Mouse (Mus musculus) cerebellum, adult 2 months (tissue): ENCODE measurements at regions not wholly inside any gene's neighbourhood (a gene's known extent, or its start where the extent isn't known, plus 50 kb on each side); places are given as distances from the start of the nearest gene placed in this dataset.

Experiments used
- DNase-seq, 2 experiments: peaks; one replicate each; pipeline ENCODE4 v3.0.0; 2021
- H3K27ac ChIP-seq: fragments of 200-500 bp; 2 replicates; pipeline ENCODE4 v1.5.1; 2012; ENCODE audit warnings: low read length, control low read depth, inconsistent platforms; ENCODE audit not compliant: insufficient read depth
- H3K27me3 ChIP-seq: fragments of 200-500 bp; 2 replicates; pipeline ENCODE4 v1.6.1; 2012; ENCODE audit warnings: inconsistent platforms, mild to moderate bottlenecking, low read length, moderate library complexity; ENCODE audit not compliant: control insufficient read depth, insufficient read depth
- H3K4me1 ChIP-seq: fragments of 200-500 bp; 2 replicates; pipeline ENCODE4 v1.6.1; 2011; ENCODE audit warnings: low read length; ENCODE audit not compliant: control insufficient read depth, insufficient read depth
- H3K4me3 ChIP-seq: fragments of 200-500 bp; replicated peaks from 2 replicates; pipeline ENCODE3; 2011; ENCODE audit warnings: mild to moderate bottlenecking, low read depth, low read length, control low read depth; ENCODE audit not compliant: insufficient read depth
- CTCF ChIP-seq: fragments of 200-500 bp; IDR thresholded peaks from 2 replicates; pipeline ENCODE4 v1.5.1; 2011; ENCODE audit warnings: low read depth, mild to moderate bottlenecking, control low read depth, low read length, moderate library complexity, borderline replicate concordance; ENCODE audit not compliant: insufficient read depth
- POLR2A ChIP-seq: fragments of 200-500 bp; IDR thresholded peaks from 2 replicates; pipeline ENCODE4 v1.6.1; 2011; ENCODE audit warnings: low read length, control low read depth, borderline replicate concordance; ENCODE audit not compliant: insufficient read depth
- WGBS: fragments of 180-500 bp; shearing (Covaris S2); methylation state at CpG from one replicate; pipeline ENCODE4 v1.1.7; 2018; 5-methylcytosine and 5-hydroxymethylcytosine counted together

GRCm38 (mm10) chr5:46790536-46790935 lies 933.1 kb upstream of the Lcorl start:
- H3K4me1 ChIP-seq = no peaks in the 10 kb centered on the region
- no peaks in the 10 kb centered on the region for H3K27me3 ChIP-seq
- WGBS = 50% methylated on average over 3 of the region's 3 CpGs
- DNase-seq = no peak
- TF ChIP-seq POLR2A (no peak), CTCF (no peak)
- H3K27ac ChIP-seq = no peak overlapping the region
- no peak overlapping the region for H3K4me3 ChIP-seq

- H3K4me1 ChIP-seq = no peaks in the 10 kb centered on the region
- H3K4me3 ChIP-seq = no peak overlapping the region
- TF ChIP-seq CTCF (no peak), POLR2A (no peak)
- no peaks in the 10 kb centered on the region for H3K27me3 ChIP-seq
- DNase-seq = no peak
- H3K27ac ChIP-seq = no peak overlapping the region
- 9% methylated on average over 3 of the region's 3 CpGs for WGBS
Measured at GRCm38 (mm10) chr5:46787079-46787478, 929.7 kb upstream of the Lcorl start.

GRCm38 (mm10) chr5:46756094-46756493 lies 898.7 kb upstream of the Lcorl start:
- no peak for DNase-seq
- H3K4me3 ChIP-seq = no peak overlapping the region
- TF ChIP-seq POLR2A (no peak), CTCF (no peak)
- no peaks in the 10 kb centered on the region for H3K27me3 ChIP-seq
- no peak overlapping the region for H3K27ac ChIP-seq
- WGBS = 22% methylated on average over 5 of the region's 5 CpGs
- H3K4me1 ChIP-seq = no peaks in the 10 kb centered on the region

GRCm38 (mm10) chr5:46740034-46740582 lies 882.7 kb upstream of the Lcorl start:
- no peak for DNase-seq
- 79% methylated on average over 2 of the region's 2 CpGs for WGBS
- no peaks in the 10 kb centered on the region for H3K27me3 ChIP-seq
- H3K27ac ChIP-seq = no peak overlapping the region
- TF ChIP-seq CTCF (no peak), POLR2A (no peak)
- no peak overlapping the region for H3K4me3 ChIP-seq
- H3K4me1 ChIP-seq = no peaks in the 10 kb centered on the region

- H3K4me3 ChIP-seq = no peak overlapping the region
- DNase-seq = no peak
- no peak overlapping the region for H3K27ac ChIP-seq
- TF ChIP-seq POLR2A (no peak), CTCF (no peak)
- 33% methylated on average over 3 of the region's 3 CpGs for WGBS
- no peaks in the 10 kb centered on the region for H3K4me1 ChIP-seq
- H3K27me3 ChIP-seq = no peaks in the 10 kb centered on the region
Measured at GRCm38 (mm10) chr5:46732510-46732909, 875.1 kb upstream of the Lcorl start.

GRCm38 (mm10) chr5:46732025-46732424 lies 874.6 kb upstream of the Lcorl start:
- no peaks in the 10 kb centered on the region for H3K27me3 ChIP-seq
- H3K4me1 ChIP-seq = no peaks in the 10 kb centered on the region
- 39% methylated on average over 5 of the region's 5 CpGs for WGBS
- no peak for DNase-seq
- TF ChIP-seq POLR2A = no peak
- no peak for TF ChIP-seq CTCF
- H3K4me3 ChIP-seq = no peak overlapping the region
- H3K27ac ChIP-seq = no peak overlapping the region

GRCm38 (mm10) chr5:46731297-46731696 lies 873.9 kb upstream of the Lcorl start:
- TF ChIP-seq CTCF (no peak), POLR2A (no peak)
- no peaks in the 10 kb centered on the region for H3K27me3 ChIP-seq
- no peaks in the 10 kb centered on the region for H3K4me1 ChIP-seq
- no peak overlapping the region for H3K4me3 ChIP-seq
- no peak for DNase-seq
- no peak overlapping the region for H3K27ac ChIP-seq
- 73% methylated on average over 3 of the region's 3 CpGs for whole genome bisulfite sequencing

- H3K4me1 ChIP-seq = no peaks in the 10 kb centered on the region
- DNase-seq = no peak
- 24% methylated on average over 3 of the region's 3 CpGs for WGBS
- no peaks in the 10 kb centered on the region for H3K27me3 ChIP-seq
- H3K4me3 ChIP-seq = no peak overlapping the region
- H3K27ac ChIP-seq = no peak overlapping the region
- no peak for TF ChIP-seq POLR2A
- TF ChIP-seq CTCF = no peak
Measured at GRCm38 (mm10) chr5:46709596-46709995, 852.2 kb upstream of the Lcorl start.

- 90% methylated on average over 1 of the region's 1 CpGs for WGBS
- Histone ChIP-seq H3K4me3 (no peak overlapping the region), H3K27me3 (no peaks in the 10 kb centered on the region), H3K27ac (no peak overlapping the region), H3K4me1 (no peaks in the 10 kb centered on the region)
- DNase-seq = no peak
- no peak for TF ChIP-seq CTCF
- no peak for TF ChIP-seq POLR2A
Measured at GRCm38 (mm10) chr5:46707845-46708244, 850.4 kb upstream of the Lcorl start.
